Mouse (Mus musculus): ENCODE data around the gene Umps. TPM values are rescaled to one million over a fixed set of nuclear protein-coding genes. Genes with fewer than 3 reads are reported as not detected.
A peak's percentile ranks its signal among the peaks of the same experiment; 100 is the strongest.

The Umps gene
- total and polyA plus RNA-seq, 3 experiments: 115 to 173 (median 161) TPM

DNA sequence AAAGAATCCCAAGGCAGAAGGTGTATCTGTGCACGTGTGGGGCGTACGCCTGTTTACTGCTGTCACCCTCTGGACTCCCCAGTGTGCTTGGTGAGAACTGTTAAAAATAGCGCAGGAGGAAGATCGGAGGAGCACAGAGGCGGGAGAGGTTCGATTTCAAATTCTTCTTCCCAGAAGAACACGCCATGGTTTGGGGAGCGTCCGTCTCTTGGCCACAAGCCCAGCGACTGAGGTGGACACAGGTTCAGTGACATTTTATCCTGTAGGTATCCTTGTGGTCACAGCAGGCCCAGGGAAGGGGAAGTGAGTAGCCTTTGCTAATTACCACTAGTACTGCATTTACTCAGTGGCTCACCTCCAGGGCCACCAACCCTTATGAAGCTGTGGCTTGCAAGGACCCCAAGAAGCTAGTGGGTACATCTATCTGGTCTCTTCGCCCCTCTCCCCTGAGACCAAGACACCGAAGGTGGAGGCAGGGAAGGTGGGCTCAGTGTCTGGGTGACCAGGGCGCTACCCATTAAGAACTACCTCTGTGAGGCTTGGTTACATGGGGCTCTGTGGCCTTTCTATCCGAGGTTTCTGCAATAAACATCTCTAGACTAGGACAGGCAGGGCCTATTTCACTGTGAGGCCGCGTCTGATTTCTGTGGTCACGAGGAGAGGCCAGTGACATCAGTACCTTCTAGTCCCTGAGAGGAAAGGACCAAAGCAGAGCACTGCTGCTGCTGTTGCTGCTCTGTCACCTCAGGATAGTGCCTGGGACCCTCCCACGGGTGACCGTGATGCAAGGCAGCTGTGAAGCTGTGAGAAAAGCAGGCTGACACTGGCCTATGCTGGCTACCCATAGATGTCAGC is 45.4 kb upstream of the Umps start:
- Histone ChIP-seq H3K9me3 (replicated peaks; ENCODE audit: low read length) (peaks cover 6% of the 10 kb centered on the region), H3K4me2 (ENCODE audit: insufficient read depth, low read depth, poor library complexity, severe bottlenecking) (peak overlapping the region; percentile 24), H3K4me1 (ENCODE audit: control insufficient read depth in 1 of 2, insufficient read depth in 2 of 2) (peaks cover 17 to 20% of the 10 kb centered on the region in 2 experiments), H3K27ac (ENCODE audit: insufficient read depth, low read depth) (no peak overlapping the region), H3K36me3 (replicated peaks in 1 of 2; ENCODE audit: control insufficient read depth in 1 of 2, insufficient read depth in 1 of 2, low read length in 1 of 2) (no peaks in the 10 kb centered on the region), H3K4me3 (replicated peaks in 1 of 3; ENCODE audit: low read depth in 2 of 3, low read length in 2 of 3, poor library complexity in 1 of 3) (no peak overlapping the region), H3K27me3 (replicated peaks) (peaks cover 1% of the 10 kb centered on the region), H3K79me2 (replicated peaks; ENCODE audit: control insufficient read depth, extremely low read depth, insufficient read depth, poor library complexity, severe bottlenecking) (no peaks in the 10 kb centered on the region), H3K9ac (ENCODE audit: insufficient read depth, low read depth) (no peak overlapping the region)
- dilution Hi-C loops (cut with MboI; ENCODE audit: extremely low pct_ligation_motif_present, extremely low pct_unique_long_range_greater_than_20kb, low sequenced_read_pairs) (no loop called here), in situ Hi-C loops (cut with MboI; ENCODE audit: low pct_ligation_motif_present, low pct_unique_long_range_greater_than_20kb, low sequenced_read_pairs) (no loop called here)
- DNase-seq (ENCODE audit: extremely low read depth): peak; percentile 60
- TF ChIP-seq IRF4 (IDR thresholded peaks at IDR 0.05; ENCODE audit: low read depth, low read length) (peak; percentile 96), MYC (IDR thresholded peaks at IDR 0.05; ENCODE audit: low read depth, low read length) (0 out of 2 replicates have a peak, but pooled peaks have one; percentile 44), EP300 (IDR thresholded peaks at IDR 0.05; ENCODE audit: low read length) (peak; percentile 94), MEF2A (IDR thresholded peaks at IDR 0.05; ENCODE audit: borderline replicate concordance, low read depth, low read length) (peak; percentile 37; the same call in 1 of the 2 replicates), ZMIZ1 (IDR thresholded peaks at IDR 0.05; ENCODE audit: low read depth, low read length) (no peak), JUND (conservative IDR thresholded peaks at IDR 0.05; ENCODE audit: low read depth, low read length) (peak; percentile 78), JUN (IDR thresholded peaks at IDR 0.05; ENCODE audit: insufficient read depth, low read depth, low read length) (peak; percentile 52; the same call in 1 of the 2 replicates), TCF12 (IDR thresholded peaks at IDR 0.05; ENCODE audit: low read depth, low read length) (peak; percentile 53; the same call in 1 of the 2 replicates), RCOR1 (conservative IDR thresholded peaks at IDR 0.05; ENCODE audit: low read depth, low read length) (peak; percentile 93; the same call in 1 of the 2 replicates), ELF1 (IDR thresholded peaks at IDR 0.05; ENCODE audit: low read depth, low read length) (no peak), CHD2 (IDR thresholded peaks at IDR 0.05; ENCODE audit: low read length) (0 out of 2 replicates have a peak, but pooled peaks have one; percentile 55), CTCF (conservative IDR thresholded peaks at IDR 0.05 in 1 of 2, IDR thresholded peaks at IDR 0.05 in 1 of 2; ENCODE audit: low read depth in 2 of 2, low read length in 2 of 2) (no peak), CHD1 (IDR thresholded peaks at IDR 0.05; ENCODE audit: low read depth, low read length) (no peak), BHLHE40 (IDR thresholded peaks at IDR 0.05; ENCODE audit: low read depth, low read length) (peak; percentile 66)

- in situ Hi-C loops (cut with MboI; ENCODE audit: low pct_ligation_motif_present, low pct_unique_long_range_greater_than_20kb, low sequenced_read_pairs): no loop called here
- Histone ChIP-seq H3K79me2 (replicated peaks; ENCODE audit: control insufficient read depth, extremely low read depth, insufficient read depth, poor library complexity, severe bottlenecking) (no peaks in the 10 kb centered on the region), H3K27me3 (replicated peaks) (peaks cover 1% of the 10 kb centered on the region), H3K27ac (ENCODE audit: insufficient read depth, low read depth) (no peak overlapping the region), H3K9me3 (replicated peaks; ENCODE audit: low read length) (peaks cover 6% of the 10 kb centered on the region), H3K4me1 (ENCODE audit: control insufficient read depth in 1 of 2, insufficient read depth in 2 of 2) (peaks cover 20 to 23% of the 10 kb centered on the region in 2 experiments), H3K9ac (ENCODE audit: insufficient read depth, low read depth) (no peak overlapping the region), H3K4me2 (ENCODE audit: insufficient read depth, low read depth, poor library complexity, severe bottlenecking) (no peak overlapping the region), H3K4me3 (replicated peaks in 1 of 3; ENCODE audit: low read depth in 2 of 3, low read length in 2 of 3, poor library complexity in 1 of 3) (no peak overlapping the region), H3K36me3 (replicated peaks in 1 of 2; ENCODE audit: control insufficient read depth in 1 of 2, insufficient read depth in 1 of 2, low read length in 1 of 2) (no peaks in the 10 kb centered on the region)
- dilution Hi-C loops (cut with MboI; ENCODE audit: extremely low pct_ligation_motif_present, extremely low pct_unique_long_range_greater_than_20kb, low sequenced_read_pairs): no loop called here
- no peak for TF ChIP-seq MYC (IDR thresholded peaks at IDR 0.05; ENCODE audit: low read depth, low read length)
- TF ChIP-seq CTCF (conservative IDR thresholded peaks at IDR 0.05 in 1 of 2, IDR thresholded peaks at IDR 0.05 in 1 of 2; ENCODE audit: low read depth in 2 of 2, low read length in 2 of 2): peak in 1 of 2 experiments; percentile 28; a peak in 1 of 4 replicates
- no peak for TF ChIP-seq HCFC1 (IDR thresholded peaks at IDR 0.05; ENCODE audit: low read depth, low read length)
- TF ChIP-seq PAX5 (IDR thresholded peaks at IDR 0.05; ENCODE audit: low read length): no peak
- TF ChIP-seq IRF4 (IDR thresholded peaks at IDR 0.05; ENCODE audit: low read depth, low read length): no peak
- TF ChIP-seq MAFK (IDR thresholded peaks at IDR 0.05; ENCODE audit: insufficient replicate concordance, low read length): no peak
- peak; percentile 2; the same call in 1 of the 2 replicates for TF ChIP-seq RAD21 (IDR thresholded peaks at IDR 0.05; ENCODE audit: low read depth, low read length)
- no peak for TF ChIP-seq JUN (IDR thresholded peaks at IDR 0.05; ENCODE audit: insufficient read depth, low read depth, low read length)
- DNase-seq (ENCODE audit: extremely low read depth): no peak
These were observed 42.7 kb upstream of the Umps start for GRCm38 (mm10) chr16:34009567-34009966.
